Mouse (Mus musculus) brain, embryonic 14.5 days (tissue): ENCODE results near the gene Tk1.

ENCODE experiments used
- CTCF ChIP-seq: fragments of 200-500 bp; IDR thresholded peaks from 2 replicates; pipeline ENCODE4 v1.5.1; 2012; ENCODE audit warnings: inconsistent platforms, mild to moderate bottlenecking, moderate library complexity, borderline replicate concordance; ENCODE audit not compliant: insufficient read depth, insufficient read length; ENCODE audit errors: extremely low read depth
- POLR2A ChIP-seq: fragments of 200-500 bp; IDR thresholded peaks from 2 replicates; pipeline ENCODE4 v1.6.1; 2012; ENCODE audit warnings: mild to moderate bottlenecking, inconsistent platforms, borderline replicate concordance; ENCODE audit not compliant: poor library complexity, insufficient read depth, insufficient read length, severe bottlenecking; ENCODE audit errors: extremely low read depth

DNA sequence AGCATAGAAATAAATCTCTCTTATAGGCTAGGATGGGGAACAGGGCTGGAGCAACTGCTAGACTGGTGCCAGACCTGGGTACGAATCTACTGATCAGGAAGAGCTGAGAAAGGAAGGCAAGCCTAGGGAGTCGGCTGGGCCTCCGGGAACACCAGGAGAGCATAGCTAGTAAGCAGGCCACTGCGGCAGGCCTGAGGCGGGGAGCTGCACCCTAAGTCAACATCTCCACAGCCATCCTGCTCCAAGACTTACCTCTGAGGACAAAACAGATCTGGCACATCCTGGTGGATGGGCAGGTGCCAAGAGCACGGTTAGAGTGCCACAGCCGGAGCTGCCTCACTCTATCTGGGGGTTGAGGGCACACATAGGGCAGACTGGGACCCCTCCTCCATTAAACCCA is 5.7 kb downstream of the Tk1 start:
- TF ChIP-seq POLR2A (no peak), CTCF (no peak)
